Mouse (Mus musculus): ENCODE measurements around the gene Rab8b.

GRCm38 (mm10) chr9:66937507-66937906 lies 18.0 kb upstream of the Rab8b start:
- TF ChIP-seq CTCF (IDR thresholded peaks at IDR 0.05; ENCODE audit: low read depth, low read length) (no peak), POLR2A (IDR thresholded peaks at IDR 0.05; ENCODE audit: extremely low read depth, insufficient read depth, low read length) (no peak)

All from liver, adult 2 months (tissue).